Mouse (Mus musculus) midbrain, postnatal 0 days (tissue): ENCODE results near the gene Zkscan16. TPM values are rescaled to one million over a fixed set of nuclear protein-coding genes. Genes with fewer than 3 reads are reported as not detected.

Source experiments
- ATAC-seq: fragments of 200-750 bp; cut with Nextera tagmentation; 2 replicates; pipeline ENCODE4 v1.8.0; 2017; ENCODE audit warnings: moderate number of reproducible peaks, mild to moderate bottlenecking, moderate TSS enrichment, moderate library complexity; ENCODE audit not compliant: low FRiP score
- DNase-seq: peaks from one replicate; pipeline ENCODE4 v3.0.0-alpha.2; 2015; ENCODE audit warnings: low spot score
- H3K27ac ChIP-seq: fragments of 300-500 bp; sonication (generic); 2 replicates; pipeline ENCODE4 v1.5.1; 2014; ENCODE audit warnings: low read depth, mild to moderate bottlenecking, low read length, mixed read lengths
- H3K27me3 ChIP-seq: fragments of 300-500 bp; sonication (generic); 2 replicates; pipeline ENCODE4 v1.6.1; 2014; ENCODE audit warnings: low read length, control low read depth, mixed read lengths; ENCODE audit not compliant: insufficient read depth
- H3K36me3 ChIP-seq: fragments of 300-500 bp; sonication (generic); 2 replicates; pipeline ENCODE4 v1.6.1; 2014; ENCODE audit warnings: low read length, control low read depth, mixed read lengths; ENCODE audit not compliant: insufficient read depth
- H3K4me1 ChIP-seq: fragments of 300-500 bp; sonication (generic); 2 replicates; pipeline ENCODE4 v1.6.1; 2014; ENCODE audit warnings: mild to moderate bottlenecking, control low read depth, antibody characterized with exemption, low read length, mixed read lengths; ENCODE audit not compliant: insufficient read depth
- H3K4me2 ChIP-seq: fragments of 300-500 bp; sonication (generic); 2 replicates; pipeline ENCODE4 v1.6.1; 2014; ENCODE audit warnings: low read depth, mild to moderate bottlenecking, low read length, mixed read lengths; ENCODE audit not compliant: poor library complexity, severe bottlenecking
- H3K4me3 ChIP-seq: fragments of 300-500 bp; sonication (generic); 2 replicates; pipeline ENCODE4 v1.5.1; 2014; ENCODE audit warnings: low read depth, mild to moderate bottlenecking, low read length, moderate library complexity
- H3K9ac ChIP-seq: fragments of 300-500 bp; sonication (generic); replicated peaks from 2 replicates; pipeline ENCODE4 v1.6.1; 2014; ENCODE audit warnings: mild to moderate bottlenecking, low read length, moderate library complexity, mixed read lengths; ENCODE audit not compliant: poor library complexity, severe bottlenecking
- H3K9me3 ChIP-seq: fragments of 300-500 bp; sonication (generic); 2 replicates; pipeline ENCODE4 v1.6.1; 2016; ENCODE audit warnings: low read length, control low read depth
- CTCF ChIP-seq: IDR thresholded peaks from 2 replicates; pipeline ENCODE4 v1.5.1; 2016; ENCODE audit warnings: antibody characterized with exemption, mild to moderate bottlenecking
- WGBS: fragments of 180-500 bp; shearing (Covaris S2); extraction: QIAGEN DNeasy Blood & Tissue Kit; methylation state at CpG from one replicate; pipeline ENCODE4 v1.1.7; 2014; 5-methylcytosine and 5-hydroxymethylcytosine counted together
- polyA plus RNA-seq: library from polyadenylated mRNA; unstranded; fragments of >200 nt; fragmentation: Nextera tagmentation; extraction: Ambion mirVana; gene quantifications from 2 replicates; pipeline ENCODE4 v1.2.1, GENCODE M21; 2015
- total RNA-seq: library from RNA; depleted of rRNA; stranded (reverse); fragments of >200 nt; gene quantifications from 2 replicates; pipeline ENCODE4 v1.2.3, GENCODE M21; 2014

The Zkscan16 gene
- total and polyA plus RNA-seq, 2 experiments from 2014 or later: 2.4 to 4.9 TPM

GRCm38 (mm10) chr4:58913336-58914026 lies 29.9 kb upstream of the Zkscan16 start:
- 39% methylated on average over 3 of the region's 3 CpGs for WGBS

GRCm38 (mm10) chr4:58915081-58915826 lies 28.2 kb upstream of the Zkscan16 start:
- Histone ChIP-seq H3K27me3 (no peaks in the 10 kb centered on the region), H3K36me3 (no peaks in the 10 kb centered on the region), H3K9ac (no peak overlapping the region), H3K4me2 (no peak overlapping the region), H3K4me3 (no peak overlapping the region), H3K27ac (no peak overlapping the region), H3K9me3 (no peaks in the 10 kb centered on the region), H3K4me1 (peaks cover 3% of the 10 kb centered on the region; the same call in 1 of the 2 replicates)
- DNase-seq: no peak
- ATAC-seq: no peak
- no peak for TF ChIP-seq CTCF
- 77% methylated on average over 8 of the region's 8 CpGs for WGBS

More at GRCm38 (mm10) chr4:58913336-58914026, 29.9 kb upstream of the Zkscan16 start:
- no peaks in the 10 kb centered on the region for H3K9me3 ChIP-seq
- no peak for TF ChIP-seq CTCF
- H3K4me1 ChIP-seq: peaks cover 3% of the 10 kb centered on the region; the same call in 1 of the 2 replicates
- H3K4me2 ChIP-seq: peak overlapping the region; percentile 73
- ATAC-seq (no peak), DNase-seq (no peak)
- no peak overlapping the region for H3K9ac ChIP-seq
- peak overlapping the region; percentile 90 for H3K4me3 ChIP-seq
- no peaks in the 10 kb centered on the region for H3K27me3 ChIP-seq
- H3K36me3 ChIP-seq: no peaks in the 10 kb centered on the region
- H3K27ac ChIP-seq: no peak overlapping the region

GRCm38 (mm10) chr4:58923933-58924332 lies 19.5 kb upstream of the Zkscan16 start:
- 85% methylated on average over 2 of the region's 2 CpGs for WGBS
- H3K4me3 ChIP-seq: no peak overlapping the region
- no peaks in the 10 kb centered on the region for H3K4me1 ChIP-seq
- no peak overlapping the region for H3K9ac ChIP-seq
- no peaks in the 10 kb centered on the region for H3K9me3 ChIP-seq
- H3K36me3 ChIP-seq: no peaks in the 10 kb centered on the region
- no peak for TF ChIP-seq CTCF
- no peak for DNase-seq
- H3K4me2 ChIP-seq: no peak overlapping the region
- no peaks in the 10 kb centered on the region for H3K27me3 ChIP-seq
- H3K27ac ChIP-seq: no peak overlapping the region
- no peak for ATAC-seq

- ATAC-seq (no peak), DNase-seq (no peak)
- Histone ChIP-seq H3K4me1 (no peaks in the 10 kb centered on the region), H3K27me3 (no peaks in the 10 kb centered on the region), H3K36me3 (no peaks in the 10 kb centered on the region), H3K4me2 (no peak overlapping the region), H3K9me3 (no peaks in the 10 kb centered on the region), H3K9ac (no peak overlapping the region), H3K4me3 (no peak overlapping the region), H3K27ac (no peak overlapping the region)
- TF ChIP-seq CTCF: no peak
- WGBS: 56% methylated on average over 5 of the region's 5 CpGs
Observed at GRCm38 (mm10) chr4:58925664-58926063, 17.8 kb upstream of the Zkscan16 start.

GRCm38 (mm10) chr4:58926120-58926519 lies 17.3 kb upstream of the Zkscan16 start:
- TF ChIP-seq CTCF: no peak
- Histone ChIP-seq H3K9me3 (no peaks in the 10 kb centered on the region), H3K9ac (no peak overlapping the region), H3K27ac (no peak overlapping the region), H3K27me3 (no peaks in the 10 kb centered on the region), H3K4me3 (no peak overlapping the region), H3K36me3 (no peaks in the 10 kb centered on the region), H3K4me1 (no peaks in the 10 kb centered on the region), H3K4me2 (no peak overlapping the region)
- ATAC-seq (no peak), DNase-seq (no peak)
- WGBS: 44% methylated on average over 2 of the region's 2 CpGs

GRCm38 (mm10) chr4:58927661-58928060 lies 15.8 kb upstream of the Zkscan16 start:
- Histone ChIP-seq H3K4me2 (no peak overlapping the region), H3K9me3 (no peaks in the 10 kb centered on the region), H3K9ac (no peak overlapping the region), H3K4me1 (no peaks in the 10 kb centered on the region), H3K4me3 (no peak overlapping the region), H3K27me3 (no peaks in the 10 kb centered on the region), H3K27ac (no peak overlapping the region), H3K36me3 (no peaks in the 10 kb centered on the region)
- WGBS: 66% methylated on average over 3 of the region's 3 CpGs
- ATAC-seq (no peak), DNase-seq (no peak)
- TF ChIP-seq CTCF: peak; percentile 32
